Mouse (Mus musculus) E14TG2a.4 (cell line): Measurements from ENCODE around the gene Tmem88.

Experiments used
- CTCF ChIP-seq: conservative IDR thresholded peaks from 2 replicates; pipeline ENCODE4 v1.5.1; 2014; ENCODE audit warnings: low read length
- NANOG ChIP-seq: IDR thresholded peaks from 2 replicates; pipeline ENCODE4 v1.6.1; 2014; ENCODE audit warnings: borderline replicate concordance, low read length, mixed read lengths
- POU5F1 ChIP-seq: IDR thresholded peaks from 2 replicates; pipeline ENCODE4 v1.6.1; 2014; ENCODE audit warnings: low read length, borderline replicate concordance

GRCm38 (mm10) chr11:69429313-69429712 lies 31.3 kb upstream of the Tmem88 start:
- no peak for TF ChIP-seq CTCF
- TF ChIP-seq POU5F1, result no peak
- no peak for TF ChIP-seq NANOG
